Mouse (Mus musculus) neural tube, embryonic 14.5 days (tissue): ENCODE measurements at regions not wholly inside any gene's neighbourhood (a gene's known extent, or its start where the extent isn't known, plus 50 kb on each side); places are given as distances from the start of the nearest gene placed in this dataset.

Experiments used
- ATAC-seq: fragments of 200-750 bp; cut with Nextera tagmentation; 2 replicates; pipeline ENCODE4 v1.8.0; 2017; ENCODE audit warnings: low read depth, mild to moderate bottlenecking, moderate TSS enrichment, moderate library complexity
- H3K27ac ChIP-seq: fragments of 300-500 bp; sonication (generic); 2 replicates; pipeline ENCODE4 v1.5.1; 2014; ENCODE audit warnings: low read depth, mild to moderate bottlenecking, control low read depth, low read length, moderate library complexity, mixed read lengths
- H3K27me3 ChIP-seq: fragments of 300-500 bp; sonication (generic); 2 replicates; pipeline ENCODE4 v1.6.1; 2014; ENCODE audit warnings: low read length; ENCODE audit not compliant: control insufficient read depth, insufficient read depth
- H3K36me3 ChIP-seq: fragments of 300-500 bp; sonication (generic); 2 replicates; pipeline ENCODE4 v1.6.1; 2014; ENCODE audit warnings: low read length, mixed read lengths; ENCODE audit not compliant: control insufficient read depth, insufficient read depth
- H3K4me1 ChIP-seq: fragments of 300-500 bp; sonication (generic); 2 replicates; pipeline ENCODE4 v1.6.1; 2014; ENCODE audit warnings: low read length; ENCODE audit not compliant: control insufficient read depth, insufficient read depth
- H3K4me2 ChIP-seq: fragments of 300-500 bp; sonication (generic); 2 replicates; pipeline ENCODE4 v1.6.1; 2014; ENCODE audit warnings: mild to moderate bottlenecking, low read depth, low read length, control low read depth
- H3K4me3 ChIP-seq: fragments of 300-500 bp; sonication (generic); 2 replicates; pipeline ENCODE4 v1.5.1; 2014; ENCODE audit warnings: low read depth, low read length, control low read depth, mixed read lengths
- H3K9ac ChIP-seq: fragments of 300-500 bp; sonication (generic); replicated peaks from 2 replicates; pipeline ENCODE4 v1.6.1; 2014; ENCODE audit warnings: low read depth, mild to moderate bottlenecking, control low read depth, low read length, mixed read lengths
- H3K9me3 ChIP-seq: fragments of 300-500 bp; sonication (generic); 2 replicates; pipeline ENCODE4 v1.6.1; 2016; ENCODE audit warnings: low read length; ENCODE audit not compliant: control insufficient read depth
- WGBS: fragments of 180-500 bp; shearing (Covaris S2); extraction: QIAGEN DNeasy Blood & Tissue Kit; methylation state at CpG from one replicate; pipeline ENCODE4 v1.1.7; 2014; 5-methylcytosine and 5-hydroxymethylcytosine counted together

- 72% methylated on average over 12 of the region's 12 CpGs for WGBS
- no peak overlapping the region for H3K27ac ChIP-seq
- H3K36me3 ChIP-seq: no peaks in the 10 kb centered on the region
- no peaks in the 10 kb centered on the region for H3K9me3 ChIP-seq
- H3K4me1 ChIP-seq: no peaks in the 10 kb centered on the region
- ATAC-seq: no peak
- no peak overlapping the region for H3K4me3 ChIP-seq
- no peaks in the 10 kb centered on the region for H3K27me3 ChIP-seq
- no peak overlapping the region for H3K4me2 ChIP-seq
- no peak overlapping the region for H3K9ac ChIP-seq
Measured at GRCm38 (mm10) chr12:17113465-17114177, 63.1 kb downstream of the Kcnf1 start.

- no peaks in the 10 kb centered on the region for H3K27me3 ChIP-seq
- no peak overlapping the region for H3K4me3 ChIP-seq
- no peaks in the 10 kb centered on the region for H3K36me3 ChIP-seq
- no peak overlapping the region for H3K27ac ChIP-seq
- no peaks in the 10 kb centered on the region for H3K9me3 ChIP-seq
- no peak for ATAC-seq
- 91% methylated on average over 7 of the region's 7 CpGs for WGBS
- no peak overlapping the region for H3K9ac ChIP-seq
- H3K4me1 ChIP-seq: no peaks in the 10 kb centered on the region
- H3K4me2 ChIP-seq: no peak overlapping the region
Measured at GRCm38 (mm10) chr12:17112781-17113464, 63.8 kb downstream of the Kcnf1 start.

DNA sequence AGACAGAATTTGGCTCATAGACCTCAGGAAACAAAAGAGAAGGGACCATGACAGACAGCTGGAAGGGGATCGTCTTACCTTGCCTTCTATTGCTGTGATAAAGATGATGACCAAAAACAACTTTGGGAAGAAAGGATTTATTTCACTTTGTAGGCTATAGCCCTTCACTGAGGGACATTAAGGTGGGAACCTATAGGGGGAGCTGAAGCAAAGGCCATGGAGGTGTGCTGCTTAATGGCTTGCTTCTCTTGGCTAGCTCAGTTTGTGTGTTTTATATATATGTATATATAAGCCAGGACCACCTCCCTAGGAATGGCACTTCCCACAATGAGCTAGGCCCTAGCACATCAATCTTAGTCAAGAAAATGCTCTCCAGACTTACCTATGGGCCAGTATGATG is 70.5 kb downstream of the Kcnf1 start:
- H3K36me3 ChIP-seq: no peaks in the 10 kb centered on the region
- no peak overlapping the region for H3K27ac ChIP-seq
- H3K27me3 ChIP-seq: no peaks in the 10 kb centered on the region
- H3K9ac ChIP-seq: no peak overlapping the region
- no peak for ATAC-seq
- H3K4me3 ChIP-seq: no peak overlapping the region
- H3K4me1 ChIP-seq: no peaks in the 10 kb centered on the region
- no peak overlapping the region for H3K4me2 ChIP-seq
- WGBS: 82% methylated on average over 1 of the region's 1 CpGs
- H3K9me3 ChIP-seq: no peaks in the 10 kb centered on the region

GRCm38 (mm10) chr12:17105057-17105712 is 71.5 kb downstream of the Kcnf1 start:
- H3K4me2 ChIP-seq: no peak overlapping the region
- H3K4me1 ChIP-seq: no peaks in the 10 kb centered on the region
- H3K36me3 ChIP-seq: no peaks in the 10 kb centered on the region

DNA sequence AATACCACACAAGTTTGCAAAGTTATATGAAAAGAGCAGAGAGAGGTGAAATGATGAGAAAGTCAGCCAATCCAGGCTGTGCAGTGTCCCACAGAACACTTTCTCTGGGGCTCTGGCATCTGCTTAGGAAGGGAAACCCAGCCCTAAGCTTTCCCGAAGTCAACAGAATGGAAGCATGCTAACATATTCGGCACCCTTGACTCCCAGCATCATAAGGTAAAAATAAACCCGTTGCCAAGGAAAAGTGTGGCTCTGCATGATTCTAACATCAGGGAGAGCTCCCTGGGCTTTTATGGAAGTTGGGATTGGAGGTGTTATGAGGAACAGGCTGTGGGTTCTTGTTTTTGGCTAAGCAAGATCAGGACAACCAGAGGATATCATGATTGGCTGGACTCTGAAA is 74.8 kb downstream of the Kcnf1 start:
- H3K36me3 ChIP-seq: no peaks in the 10 kb centered on the region
- 93% methylated on average over 3 of the region's 3 CpGs for WGBS
- no peak overlapping the region for H3K4me2 ChIP-seq
- H3K9me3 ChIP-seq: no peaks in the 10 kb centered on the region
- no peak for ATAC-seq
- H3K4me3 ChIP-seq: no peak overlapping the region
- peaks cover 12% of the 10 kb centered on the region; the same call in 1 of the 2 replicates for H3K4me1 ChIP-seq
- H3K27ac ChIP-seq: no peak overlapping the region
- no peak overlapping the region for H3K9ac ChIP-seq
- H3K27me3 ChIP-seq: no peaks in the 10 kb centered on the region

More at GRCm38 (mm10) chr12:17105057-17105712, 71.5 kb downstream of the Kcnf1 start:
- H3K27ac ChIP-seq: no peak overlapping the region
- H3K4me3 ChIP-seq: no peak overlapping the region
- ATAC-seq: no peak
- H3K27me3 ChIP-seq: no peaks in the 10 kb centered on the region
- H3K9me3 ChIP-seq: no peaks in the 10 kb centered on the region
- H3K9ac ChIP-seq: no peak overlapping the region
- 88% methylated on average over 6 of the region's 6 CpGs for WGBS

DNA sequence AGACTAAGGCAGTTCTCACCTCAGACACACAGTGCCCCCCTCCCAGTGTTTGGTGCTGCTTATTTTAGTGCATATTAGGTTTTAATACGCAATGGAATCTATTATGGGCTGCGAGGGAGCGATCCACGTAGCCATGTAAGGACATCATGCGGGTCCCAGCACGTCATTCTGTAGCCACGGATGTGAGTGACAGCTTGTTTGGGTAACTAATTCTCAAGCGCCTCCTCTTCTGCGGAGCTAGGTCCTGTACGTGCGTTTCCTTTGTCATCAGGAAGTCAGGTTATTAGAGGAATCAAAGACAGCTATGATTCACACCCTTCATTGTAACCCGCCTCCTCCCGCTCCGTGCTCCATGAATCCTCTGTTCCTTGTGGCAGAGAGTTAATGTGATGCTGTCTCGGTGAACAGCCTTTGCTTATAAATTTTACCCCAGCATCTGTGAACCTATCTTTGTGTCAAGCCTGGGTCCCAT is 78.9 kb downstream of the Kcnf1 start:
- H3K9ac ChIP-seq: no peak overlapping the region; the same call in 1 of the 2 replicates
- no peak overlapping the region for H3K4me3 ChIP-seq
- H3K27ac ChIP-seq: peak overlapping the region; percentile 55; the same call in 1 of the 2 replicates
- H3K4me1 ChIP-seq: peaks cover 13% of the 10 kb centered on the region; the same call in 1 of the 2 replicates
- no peaks in the 10 kb centered on the region for H3K27me3 ChIP-seq
- WGBS: 19% methylated on average over 15 of the region's 15 CpGs
- ATAC-seq: peak; percentile 79
- peak overlapping the region; percentile 34 for H3K4me2 ChIP-seq
- no peaks in the 10 kb centered on the region for H3K9me3 ChIP-seq
- H3K36me3 ChIP-seq: no peaks in the 10 kb centered on the region

GRCm38 (mm10) chr12:17094758-17095157 is 81.9 kb downstream of the Kcnf1 start:
- Histone ChIP-seq H3K36me3 (no peaks in the 10 kb centered on the region), H3K27ac (no peak overlapping the region), H3K4me3 (no peak overlapping the region), H3K4me2 (no peak overlapping the region), H3K4me1 (peaks cover 13% of the 10 kb centered on the region; the same call in 1 of the 2 replicates), H3K9ac (no peak overlapping the region), H3K9me3 (no peaks in the 10 kb centered on the region), H3K27me3 (no peaks in the 10 kb centered on the region)
- 93% methylated on average over 4 of the region's 4 CpGs for WGBS
- ATAC-seq: no peak

GRCm38 (mm10) chr12:17093772-17094171 is 82.2 kb upstream of the 2410004P03Rik start:
- Histone ChIP-seq H3K9me3 (no peaks in the 10 kb centered on the region), H3K27me3 (no peaks in the 10 kb centered on the region), H3K27ac (no peak overlapping the region), H3K4me3 (no peak overlapping the region), H3K4me2 (no peak overlapping the region), H3K36me3 (no peaks in the 10 kb centered on the region), H3K9ac (no peak overlapping the region), H3K4me1 (peaks cover 13% of the 10 kb centered on the region; the same call in 1 of the 2 replicates)
- no peak for ATAC-seq
- WGBS: 59% methylated on average over 3 of the region's 3 CpGs

DNA sequence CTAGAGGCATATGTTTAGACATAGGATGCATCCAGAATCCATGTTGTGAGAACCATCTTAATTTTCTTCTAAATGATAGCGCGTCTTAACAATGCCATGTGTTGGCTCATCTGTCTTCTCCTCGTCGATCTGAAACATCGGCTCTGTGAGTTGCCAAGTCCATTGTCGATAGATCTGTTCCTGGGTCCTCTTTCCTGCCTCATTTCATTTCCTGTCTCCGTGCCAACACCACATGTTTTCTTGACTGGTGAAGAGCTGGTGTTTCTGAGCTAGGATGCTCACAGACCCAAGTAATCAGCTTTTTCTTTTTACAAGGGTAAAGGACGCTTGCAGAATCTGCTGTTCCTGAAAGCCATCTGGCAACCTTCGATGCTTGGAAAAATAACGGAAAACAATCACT is 79.5 kb upstream of the 2410004P03Rik start:
- no peak overlapping the region for H3K4me3 ChIP-seq
- 65% methylated on average over 10 of the region's 10 CpGs for WGBS
- ATAC-seq: no peak

More for the DNA sequence above, 79.5 kb upstream of the 2410004P03Rik start:
- H3K9ac ChIP-seq: no peak overlapping the region
- no peak overlapping the region for H3K27ac ChIP-seq
- H3K9me3 ChIP-seq: no peaks in the 10 kb centered on the region
- no peak overlapping the region for H3K4me2 ChIP-seq
- H3K4me1 ChIP-seq: no peaks in the 10 kb centered on the region
- H3K27me3 ChIP-seq: no peaks in the 10 kb centered on the region
- no peaks in the 10 kb centered on the region for H3K36me3 ChIP-seq
